Mouse (Mus musculus): ENCODE data around the gene Atp5j.

The Atp5j gene

DNA sequence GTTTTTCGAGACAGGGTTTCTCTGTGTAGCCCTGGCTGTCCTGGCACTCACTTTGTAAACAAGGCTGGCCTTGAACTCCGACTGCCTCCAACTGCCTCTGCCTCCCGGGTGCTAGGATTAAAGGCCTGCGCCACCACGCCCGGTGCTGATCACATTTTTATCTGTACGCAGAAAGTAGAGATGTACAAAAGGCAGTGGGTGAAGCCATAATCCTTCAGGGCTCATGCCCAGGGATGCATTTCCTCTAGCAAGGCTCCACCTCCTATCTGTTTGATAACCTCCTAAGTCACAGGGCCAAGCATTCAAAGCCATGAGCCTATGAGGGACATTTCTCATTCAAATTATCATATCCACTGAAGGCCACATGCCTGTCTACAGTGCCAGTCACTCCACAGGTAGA is 27.6 kb downstream of the Atp5j start:
- DNase-seq (ENCODE audit: low spot score) = no peak

DNA sequence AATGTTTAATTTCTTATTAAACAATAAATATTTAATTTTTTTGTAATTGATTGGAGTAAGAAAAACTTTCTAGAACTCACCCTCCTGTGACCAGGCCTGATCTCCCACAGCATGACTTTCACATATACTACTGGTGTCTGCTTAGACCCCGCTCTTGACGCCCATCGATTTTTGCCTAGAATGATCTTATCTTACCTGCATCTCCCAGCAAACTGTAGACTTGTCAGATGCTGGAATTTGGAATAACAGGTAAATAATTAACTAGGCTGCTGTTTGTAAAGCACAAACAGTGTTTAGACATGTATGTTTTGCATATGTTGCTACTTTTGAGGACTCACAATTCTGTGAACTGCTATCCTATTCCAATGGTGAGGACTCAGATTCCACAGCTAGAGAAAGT is 29.2 kb downstream of the Atp5j start:
- no peak for DNase-seq (ENCODE audit: low spot score)

GRCm38 (mm10) chr16:84804866-84805265 is 30.6 kb downstream of the Atp5j start:
- no peak for DNase-seq (ENCODE audit: low spot score)

DNA sequence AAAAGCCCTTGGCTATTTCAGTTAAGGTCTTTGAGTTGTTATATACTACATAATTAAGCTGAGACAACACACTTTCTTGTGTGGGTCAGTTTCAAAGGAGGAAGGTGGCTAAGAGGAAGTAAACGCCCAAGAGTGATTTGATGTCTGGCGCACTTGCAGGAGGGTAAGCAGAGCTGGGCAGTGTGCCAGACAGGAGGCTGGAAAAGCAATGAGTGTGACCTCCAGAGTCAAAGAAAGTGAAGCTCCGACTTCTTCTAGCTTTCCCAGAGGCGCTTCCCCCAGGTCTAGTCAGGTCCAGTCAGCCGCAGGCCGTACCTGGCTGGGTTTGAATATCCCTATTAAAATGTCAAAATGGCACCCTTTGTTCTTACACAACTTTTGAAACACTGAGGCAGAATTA is 33.2 kb downstream of the Atp5j start:
- peak; percentile 53 for DNase-seq (ENCODE audit: low spot score)

DNA sequence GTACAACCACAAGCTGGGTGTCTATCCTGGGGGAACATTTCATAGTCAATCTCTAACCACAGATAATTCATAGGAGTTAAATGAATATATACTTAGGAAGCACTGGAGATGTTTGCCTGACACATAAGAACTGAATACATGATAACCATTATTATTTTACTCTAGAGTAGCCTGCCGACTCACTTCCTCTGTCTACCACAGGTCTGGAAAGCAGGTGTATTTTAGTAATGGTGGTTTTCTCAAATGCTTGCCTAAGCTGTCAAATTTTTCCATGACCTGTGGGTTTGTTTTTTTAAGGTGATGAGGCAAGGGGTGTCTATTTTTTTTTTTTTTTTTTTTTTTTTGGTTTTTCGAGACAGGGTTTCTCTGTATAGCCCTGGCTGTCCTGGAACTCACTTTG is 35.4 kb downstream of the Atp5j start:
- DNase-seq (ENCODE audit: low spot score) = no peak

DNA sequence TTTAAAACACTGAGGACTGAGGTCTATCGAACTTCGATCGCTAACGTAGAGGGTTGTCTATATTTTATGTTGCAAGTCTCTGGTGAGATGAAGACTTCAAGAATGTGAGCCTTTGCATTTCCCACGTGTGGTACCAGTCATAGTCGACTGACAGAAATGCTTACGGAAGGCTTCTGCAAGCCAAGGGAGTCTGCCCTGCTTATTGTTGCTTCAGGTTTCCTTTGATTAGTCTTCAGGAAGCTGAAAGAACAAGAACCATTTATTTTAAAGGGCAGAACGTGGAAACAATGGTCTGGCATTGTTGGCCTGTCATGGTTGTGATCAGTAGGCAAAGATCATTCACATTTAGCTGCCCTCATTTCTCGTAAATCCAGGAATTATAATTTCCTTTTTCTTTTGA is 38.7 kb downstream of the Atp5j start:
- no peak for DNase-seq (ENCODE audit: low spot score)

- no peak for DNase-seq (ENCODE audit: low spot score)
Measured at GRCm38 (mm10) chr16:84795337-84795736, 40.1 kb downstream of the Atp5j start.

- no peak for DNase-seq (ENCODE audit: low spot score)
Measured at GRCm38 (mm10) chr16:84793401-84793800, 42.0 kb downstream of the Atp5j start.

DNA sequence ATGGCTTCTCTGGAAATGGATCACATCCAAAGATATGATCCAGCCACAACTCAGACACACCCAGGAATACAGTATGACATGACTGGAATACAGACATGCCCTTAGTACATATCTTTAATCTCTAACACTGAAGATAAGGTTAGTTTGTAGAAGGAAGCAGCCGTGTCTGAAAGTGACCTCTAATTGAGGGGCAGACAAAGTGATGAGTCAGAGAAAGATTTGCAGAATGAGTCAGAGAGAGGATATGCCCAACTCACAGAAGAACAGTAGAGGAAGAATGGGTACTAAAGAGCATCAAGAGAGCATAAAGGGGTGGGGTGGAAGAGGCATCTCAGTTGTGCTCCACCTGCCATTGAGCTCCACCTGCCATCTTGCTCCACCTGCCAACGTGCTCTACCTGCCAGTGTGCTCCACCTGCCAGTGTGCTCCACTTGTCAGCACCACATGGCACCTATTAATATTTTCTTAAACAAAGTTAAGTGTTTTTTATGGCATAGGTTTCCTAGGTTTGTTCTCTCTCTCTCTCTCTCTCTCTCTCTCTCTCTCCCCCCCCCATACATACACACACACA is 44.7 kb downstream of the Atp5j start:
- no peak for DNase-seq (ENCODE audit: low spot score)

GRCm38 (mm10) chr16:84784966-84785365 is 50.5 kb downstream of the Atp5j start:
- no peak for DNase-seq (ENCODE audit: low spot score)

- DNase-seq (ENCODE audit: low spot score) = no peak
Measured at GRCm38 (mm10) chr16:84783279-84783678, 52.1 kb downstream of the Atp5j start.

- DNase-seq (ENCODE audit: low spot score) = no peak
Measured at GRCm38 (mm10) chr16:84779718-84780117, 55.7 kb downstream of the Atp5j start.

- no peak for DNase-seq (ENCODE audit: low spot score)
Measured at GRCm38 (mm10) chr16:84778861-84779630, 56.4 kb downstream of the Atp5j start.

DNA sequence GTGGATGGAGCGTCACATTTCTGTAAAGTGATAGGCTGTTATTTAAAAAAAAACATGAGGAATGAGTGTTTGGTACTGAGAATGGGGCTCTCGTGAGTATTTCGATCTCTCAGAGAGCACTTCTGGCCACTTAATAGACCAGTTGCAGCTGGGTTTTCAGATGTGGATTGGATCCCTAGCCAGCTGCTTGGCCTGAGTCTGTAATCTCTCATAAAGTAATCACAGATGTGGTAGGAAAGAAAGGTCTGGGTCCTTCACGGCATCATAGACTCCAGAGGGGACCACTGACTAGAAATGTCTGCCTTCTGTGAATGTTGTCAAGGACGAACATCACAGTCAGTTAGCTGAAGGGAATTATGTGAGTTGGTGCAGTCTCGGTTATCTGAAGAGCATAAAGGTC is 57.0 kb downstream of the Atp5j start:
- DNase-seq (ENCODE audit: low spot score) = no peak

All from testis, postnatal 10 days (tissue).